Mouse (Mus musculus): Measurements from ENCODE around the gene Fmo2. TPM values are rescaled to one million over a fixed set of nuclear protein-coding genes. Genes with fewer than 3 reads are reported as not detected.

The Fmo2 gene
- 0.13 and 0.23 TPM in 2 replicates for polyA plus RNA-seq (2012; rRNA removed)

DNA sequence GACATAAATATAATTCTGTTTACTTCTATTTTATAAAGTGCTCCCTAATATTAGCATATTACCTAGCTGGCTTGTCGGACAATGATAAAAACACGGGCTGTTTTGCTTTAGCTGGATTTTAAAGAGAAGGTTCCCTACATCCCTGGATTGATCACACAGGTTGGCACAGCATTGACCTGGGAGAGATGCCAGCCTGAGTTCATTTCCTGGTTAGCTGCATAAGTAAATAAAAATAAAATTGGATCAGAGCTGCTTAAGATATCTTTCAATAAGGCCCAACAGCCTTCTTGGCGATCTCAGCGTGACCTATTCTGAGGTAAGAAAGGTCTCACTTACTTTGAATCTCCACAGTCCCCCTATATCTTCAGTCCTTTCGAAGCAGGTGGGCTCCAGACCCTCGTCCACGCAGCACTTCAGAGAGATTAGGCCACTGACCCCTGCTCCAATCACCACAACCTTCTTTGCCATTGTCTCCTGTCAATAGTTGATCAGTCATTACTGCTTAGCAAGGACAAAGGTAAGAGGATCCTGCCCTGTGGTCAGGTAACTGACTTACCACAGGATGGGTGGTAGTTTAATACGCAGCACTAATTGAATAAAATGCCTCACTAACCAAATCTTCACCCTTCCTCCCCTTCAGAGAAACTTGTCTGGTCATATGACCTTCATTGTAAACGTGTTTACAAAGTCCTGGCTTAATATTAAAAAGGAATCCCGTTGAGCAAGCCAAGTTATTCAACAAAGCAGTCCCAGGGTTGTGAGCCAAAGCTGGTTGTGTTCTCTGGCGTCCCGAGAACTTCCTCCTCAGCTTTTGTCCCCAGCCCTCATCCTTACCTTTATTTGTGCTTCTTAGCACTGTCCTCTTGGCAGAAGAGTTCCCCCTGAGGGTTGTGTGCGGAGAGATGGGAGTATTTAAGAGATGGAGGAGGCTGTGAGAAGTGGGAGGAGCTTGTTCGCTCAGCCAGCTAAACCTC, at the start of gene Fmo2:
TSS of gene Fmo2 (minus strand) at position 889 of the 974 bp plus-strand sequence.

DNA sequence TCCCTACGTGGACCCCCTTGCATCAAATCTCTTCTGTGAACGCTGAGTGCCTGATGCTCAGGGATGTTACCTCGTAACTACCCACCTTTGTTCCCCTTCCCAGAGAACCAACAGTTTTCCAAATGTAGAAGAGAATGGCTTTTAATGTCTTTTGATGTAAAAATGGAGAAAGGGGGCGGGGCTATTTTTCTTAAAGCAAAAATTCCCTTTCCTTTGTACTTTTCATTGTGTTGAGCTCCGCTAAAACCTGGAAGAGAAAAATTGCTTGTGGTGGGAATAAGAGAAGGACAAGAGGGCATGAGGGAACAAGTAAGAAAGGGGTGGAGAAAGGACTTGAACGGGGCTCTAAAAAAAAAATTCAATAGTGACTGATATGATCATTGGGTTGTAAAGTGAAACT, 38.9 kb upstream of the Fmo2 start, which contains the start of gene Fmo6:
TSS of gene Fmo6 (minus strand) at position 101 of the 400 bp plus-strand sequence.

GRCm38 (mm10) chr1:162866280-162866681, 32.2 kb downstream of the Fmo2 start, which contains the start of gene Fmo1:
TSS of gene Fmo1 (minus strand) at chr1:162866610.

Other genes starting within 250 kb of the Fmo2 start
- gene Myocos, start 240.5 kb downstream of the Fmo2 start, polyA plus RNA-seq (2012; rRNA removed), result not detected in 2 replicates
- 36.8 and 39.3 TPM in 2 replicates for gene Prrc2c, start 158.2 kb downstream of the Fmo2 start, polyA plus RNA-seq (2012; rRNA removed)
- gene Fmo4, start 84.8 kb downstream of the Fmo2 start, polyA plus RNA-seq (2012; rRNA removed), result 0.57 and 0.79 TPM in 2 replicates
- gene Fmo1, start 32.1 kb downstream of the Fmo2 start, polyA plus RNA-seq (2012; rRNA removed), result 44.7 and 53.9 TPM in 2 replicates
- gene Fmo6, start 38.8 kb upstream of the Fmo2 start, polyA plus RNA-seq (2012; rRNA removed), result 0.05 and 0.08 TPM in 2 replicates
- not detected in 2 replicates for gene Fmo3, start 85.8 kb upstream of the Fmo2 start, polyA plus RNA-seq (2012; rRNA removed)
- gene Mroh9, start 186.9 kb upstream of the Fmo2 start, polyA plus RNA-seq (2012; rRNA removed), result not detected in 2 replicates

Data from central nervous system, embryonic 18 days (tissue).